Mouse (Mus musculus) midbrain, embryonic 13.5 days (tissue): ENCODE data around the gene Hivep1. TPM values are rescaled to one million over a fixed set of nuclear protein-coding genes. Genes with fewer than 3 reads are reported as not detected.

Experiments used
- ATAC-seq: fragments of 200-750 bp; cut with Nextera tagmentation; 2 replicates; pipeline ENCODE4 v1.8.0; 2017; ENCODE audit warnings: mild to moderate bottlenecking, moderate TSS enrichment, moderate library complexity
- H3K27ac ChIP-seq: fragments of 300-500 bp; sonication (generic); 2 replicates; pipeline ENCODE4 v1.5.1; 2015; ENCODE audit warnings: inconsistent platforms, mild to moderate bottlenecking, moderate library complexity
- H3K27me3 ChIP-seq: fragments of 300-500 bp; sonication (generic); 2 replicates; pipeline ENCODE4 v1.6.1; 2015; ENCODE audit warnings: mild to moderate bottlenecking, inconsistent platforms
- H3K36me3 ChIP-seq: fragments of 300-500 bp; sonication (generic); 2 replicates; pipeline ENCODE4 v1.6.1; 2015; ENCODE audit warnings: mild to moderate bottlenecking, inconsistent platforms
- H3K4me1 ChIP-seq: fragments of 300-500 bp; sonication (generic); replicated peaks from 2 replicates; pipeline ENCODE4 v1.6.1; 2015; ENCODE audit warnings: inconsistent platforms
- H3K4me2 ChIP-seq: fragments of 300-500 bp; sonication (generic); replicated peaks from 2 replicates; pipeline ENCODE4 v1.6.1; 2015; ENCODE audit warnings: moderate library complexity, mild to moderate bottlenecking, inconsistent platforms
- H3K4me3 ChIP-seq: fragments of 300-500 bp; sonication (generic); replicated peaks from 2 replicates; pipeline ENCODE4 v1.5.1; 2015; ENCODE audit warnings: mild to moderate bottlenecking, inconsistent platforms
- H3K9ac ChIP-seq: fragments of 300-500 bp; sonication (generic); replicated peaks from 2 replicates; pipeline ENCODE4 v1.6.1; 2015; ENCODE audit warnings: mild to moderate bottlenecking, inconsistent platforms
- H3K9me3 ChIP-seq: fragments of 300-500 bp; sonication (generic); 2 replicates; pipeline ENCODE4 v1.6.1; 2016; ENCODE audit warnings: mild to moderate bottlenecking, inconsistent platforms
- WGBS: fragments of 180-500 bp; shearing (Covaris S2); methylation state at CpG from one replicate; pipeline ENCODE4 v1.1.7; 2015; 5-methylcytosine and 5-hydroxymethylcytosine counted together
- polyA plus RNA-seq: library from polyadenylated mRNA; unstranded; fragments of >200 nt; fragmentation: Nextera tagmentation; extraction: Ambion mirVana; gene quantifications from 2 replicates; pipeline ENCODE4 v1.2.1, GENCODE M21; 2015

The Hivep1 gene
- polyA plus RNA-seq, 1 experiment from 2014 or later, result 20.5 TPM

GRCm38 (mm10) chr13:42121106-42121776, 69.4 kb downstream of the Hivep1 start:
- no peaks in the 10 kb centered on the region for H3K27me3 ChIP-seq
- no peak overlapping the region for H3K9ac ChIP-seq
- 0 out of 2 replicates have a peak, but pooled peaks cover 3% of the 10 kb centered on the region for H3K36me3 ChIP-seq
- 0 out of 2 replicates have a peak, but pooled peaks have one; percentile 20 for ATAC-seq
- no peaks in the 10 kb centered on the region for H3K9me3 ChIP-seq
- peaks cover 17% of the 10 kb centered on the region for H3K4me1 ChIP-seq
- H3K4me3 ChIP-seq, result no peak overlapping the region
- H3K4me2 ChIP-seq, result no peak overlapping the region
- 91% methylated on average over 5 of the region's 5 CpGs for WGBS
- H3K27ac ChIP-seq, result no peak overlapping the region

DNA sequence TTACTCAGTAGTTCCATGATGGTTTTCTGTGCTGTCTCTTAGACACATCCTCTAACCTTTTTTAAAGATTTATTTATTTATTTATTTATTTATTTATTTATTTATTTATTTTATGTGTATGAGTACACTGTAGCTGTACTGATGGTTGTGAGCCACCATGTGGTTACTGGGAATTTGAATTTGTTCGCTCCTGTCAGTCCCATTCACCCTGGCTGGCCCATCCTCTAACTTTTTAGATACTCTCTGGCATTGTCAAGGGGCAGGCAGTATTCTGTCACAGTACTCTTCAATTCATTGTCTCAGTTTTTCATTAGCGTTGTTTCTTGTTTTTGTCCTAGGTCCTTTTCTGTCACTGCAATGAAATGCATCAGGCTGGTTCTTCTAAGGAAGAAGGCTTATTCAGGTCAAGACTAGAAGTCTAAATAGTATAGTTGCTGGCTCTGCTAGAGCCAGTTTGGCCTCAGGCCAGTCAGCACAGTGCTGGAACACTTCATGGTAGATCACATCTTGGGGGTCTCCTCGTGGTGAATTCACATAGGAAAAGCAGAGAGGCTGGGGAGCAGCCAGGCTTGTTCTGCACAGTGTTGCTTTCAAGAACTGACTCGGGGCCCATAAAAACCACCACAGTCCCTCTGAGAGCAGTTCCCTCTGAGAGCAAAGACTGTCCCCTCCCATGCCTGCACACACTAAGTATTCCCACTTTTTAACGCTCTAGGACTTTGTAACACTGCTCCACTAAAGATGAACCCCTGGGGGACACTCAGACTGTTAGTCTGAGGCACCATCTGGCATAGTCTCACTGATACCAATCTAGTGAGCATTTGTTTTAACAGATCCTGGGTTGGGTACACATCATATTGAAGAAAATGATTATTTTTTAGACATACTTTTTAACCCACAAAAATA, 70.2 kb downstream of the Hivep1 start:
- peaks cover 17% of the 10 kb centered on the region for H3K4me1 ChIP-seq
- WGBS, result 81% methylated on average over 5 of the region's 5 CpGs
- no peak overlapping the region for H3K4me2 ChIP-seq
- no peak overlapping the region for H3K4me3 ChIP-seq
- H3K36me3 ChIP-seq, result 0 out of 2 replicates have a peak, but pooled peaks cover 3% of the 10 kb centered on the region
- no peaks in the 10 kb centered on the region for H3K27me3 ChIP-seq
- no peak overlapping the region for H3K27ac ChIP-seq
- no peak overlapping the region for H3K9ac ChIP-seq
- ATAC-seq, result no peak
- H3K9me3 ChIP-seq, result no peaks in the 10 kb centered on the region

GRCm38 (mm10) chr13:42144627-42145026, 92.8 kb downstream of the Hivep1 start:
- ATAC-seq, result no peak
- WGBS, result 73% methylated on average over 3 of the region's 3 CpGs

GRCm38 (mm10) chr13:42149328-42150071, 97.7 kb downstream of the Hivep1 start:
- Histone ChIP-seq H3K4me2 (peak overlapping the region; percentile 20), H3K36me3 (peaks cover 2% of the 10 kb centered on the region; the same call in 1 of the 2 replicates)

More at GRCm38 (mm10) chr13:42144627-42145026, 92.8 kb downstream of the Hivep1 start:
- no peak overlapping the region for H3K4me3 ChIP-seq
- no peaks in the 10 kb centered on the region for H3K27me3 ChIP-seq
- H3K36me3 ChIP-seq, result peaks cover 6% of the 10 kb centered on the region
- H3K4me2 ChIP-seq, result no peak overlapping the region
- H3K9me3 ChIP-seq, result no peaks in the 10 kb centered on the region
- H3K27ac ChIP-seq, result no peak overlapping the region
- H3K9ac ChIP-seq, result no peak overlapping the region
- H3K4me1 ChIP-seq, result peaks cover 23% of the 10 kb centered on the region

DNA sequence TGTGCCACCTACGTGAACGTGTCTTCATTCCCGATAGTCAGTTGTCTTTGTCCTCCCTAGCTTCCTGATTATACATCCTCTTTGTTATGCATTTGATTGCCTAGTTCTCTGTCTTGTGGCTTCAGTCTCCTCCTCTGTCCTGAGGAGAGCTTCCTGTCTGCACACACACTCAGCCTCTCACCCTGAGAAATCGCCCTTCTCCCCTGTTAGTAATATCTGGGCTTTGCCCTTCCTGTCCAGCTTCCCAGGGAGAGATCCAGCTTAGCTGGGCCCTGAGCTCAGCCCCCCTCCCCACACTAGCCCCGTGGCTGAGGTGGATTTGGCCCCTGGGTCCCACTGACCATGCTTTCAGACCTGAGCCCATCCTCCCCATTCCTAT, 98.2 kb downstream of the Hivep1 start:
- peak overlapping the region; percentile 59 for H3K9ac ChIP-seq
- H3K27me3 ChIP-seq, result no peaks in the 10 kb centered on the region
- WGBS, result 11% methylated on average over 5 of the region's 5 CpGs
- peaks cover 32% of the 10 kb centered on the region for H3K4me1 ChIP-seq
- no peak overlapping the region for H3K4me3 ChIP-seq
- peak; percentile 48 for ATAC-seq
- H3K4me2 ChIP-seq, result peak overlapping the region; percentile 20
- peak overlapping the region; percentile 87 for H3K27ac ChIP-seq
- peaks cover 8% of the 10 kb centered on the region for H3K36me3 ChIP-seq
- H3K9me3 ChIP-seq, result no peaks in the 10 kb centered on the region

More at GRCm38 (mm10) chr13:42149328-42150071, 97.7 kb downstream of the Hivep1 start:
- peak overlapping the region; percentile 59 for H3K9ac ChIP-seq
- no peaks in the 10 kb centered on the region for H3K9me3 ChIP-seq
- H3K4me3 ChIP-seq, result no peak overlapping the region
- H3K27me3 ChIP-seq, result no peaks in the 10 kb centered on the region
- H3K4me1 ChIP-seq, result peaks cover 32% of the 10 kb centered on the region
- peak overlapping the region; percentile 87 for H3K27ac ChIP-seq
- ATAC-seq, result peak; percentile 83
- WGBS, result 21% methylated on average over 9 of the region's 9 CpGs

GRCm38 (mm10) chr13:42150462-42151127, 98.8 kb downstream of the Hivep1 start:
- peaks cover 13% of the 10 kb centered on the region for H3K36me3 ChIP-seq
- no peak for ATAC-seq
- peak overlapping the region; percentile 59 for H3K9ac ChIP-seq
- H3K4me1 ChIP-seq, result peaks cover 32% of the 10 kb centered on the region
- peak overlapping the region; percentile 87 for H3K27ac ChIP-seq
- peak overlapping the region; percentile 20; the same call in 1 of the 2 replicates for H3K4me2 ChIP-seq
- H3K27me3 ChIP-seq, result no peaks in the 10 kb centered on the region
- no peak overlapping the region for H3K4me3 ChIP-seq
- 84% methylated on average over 9 of the region's 9 CpGs for WGBS
- no peaks in the 10 kb centered on the region for H3K9me3 ChIP-seq

DNA sequence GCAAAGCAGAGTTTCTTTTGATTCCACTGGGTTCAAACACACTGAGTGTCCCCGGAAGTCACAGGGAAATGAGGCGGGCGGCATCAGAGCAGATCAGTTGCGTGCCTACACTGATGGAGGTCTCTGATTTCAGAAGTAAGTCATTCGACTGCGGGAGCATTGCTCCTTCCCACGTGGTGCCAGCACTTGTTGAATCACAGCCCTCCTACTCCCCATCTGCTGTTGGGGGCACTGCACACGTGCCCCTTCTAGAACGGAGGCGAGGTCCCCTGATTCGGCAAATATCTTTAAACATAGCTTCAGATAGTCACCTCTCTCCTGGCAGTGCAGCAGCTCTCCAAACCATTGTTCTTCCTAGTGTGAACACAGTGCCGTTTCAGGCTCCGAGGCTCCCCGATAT, 106.4 kb downstream of the Hivep1 start:
- H3K4me2 ChIP-seq, result no peak overlapping the region
- no peaks in the 10 kb centered on the region; the same call in 1 of the 2 replicates for H3K4me1 ChIP-seq
- no peaks in the 10 kb centered on the region for H3K27me3 ChIP-seq
- no peak overlapping the region for H3K27ac ChIP-seq
- no peak overlapping the region for H3K9ac ChIP-seq
- H3K9me3 ChIP-seq, result no peaks in the 10 kb centered on the region
- 96% methylated on average over 14 of the region's 14 CpGs for WGBS
- peaks cover 61% of the 10 kb centered on the region for H3K36me3 ChIP-seq
- no peak overlapping the region for H3K4me3 ChIP-seq
- no peak for ATAC-seq

DNA sequence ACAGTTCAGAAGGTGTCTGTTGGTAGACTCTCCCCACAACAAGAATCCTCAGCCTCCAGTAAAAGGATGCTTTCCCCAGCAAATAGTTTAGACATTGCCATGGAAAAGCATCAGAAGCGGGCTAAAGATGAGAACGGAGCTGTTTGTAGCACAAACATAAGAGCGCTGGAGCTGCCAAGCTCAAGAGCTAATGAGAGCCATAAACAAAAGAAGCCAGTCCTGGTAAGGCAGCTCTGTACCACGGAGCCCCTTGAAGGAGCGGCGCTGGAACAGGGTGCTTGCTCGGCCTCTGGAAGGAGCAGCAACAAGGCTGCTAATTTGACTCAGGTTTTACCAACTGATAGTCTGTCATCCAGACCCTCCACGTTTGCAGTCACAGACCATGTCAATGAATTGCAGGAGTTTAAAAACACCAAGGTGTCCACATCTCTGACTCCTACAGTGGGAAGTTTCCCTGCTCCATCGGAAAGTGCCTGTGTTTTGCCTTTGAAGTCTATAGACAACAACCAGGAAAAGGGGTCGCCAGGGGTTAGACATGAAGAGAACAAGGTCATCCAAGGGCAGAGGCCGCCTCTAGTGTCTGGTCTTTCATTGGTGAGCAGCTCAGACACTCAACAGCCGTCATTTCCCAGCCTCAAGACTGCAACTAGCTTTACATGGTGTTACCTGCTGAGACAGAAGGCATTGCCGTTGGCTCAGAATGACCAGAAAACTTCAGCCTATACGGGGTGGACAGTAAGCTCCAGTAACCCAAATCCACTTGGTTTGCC, 107.8 kb downstream of the Hivep1 start:
- no peak overlapping the region for H3K9ac ChIP-seq
- 74% methylated on average over 14 of the region's 14 CpGs for WGBS
- H3K27ac ChIP-seq, result no peak overlapping the region
- H3K9me3 ChIP-seq, result no peaks in the 10 kb centered on the region
- H3K4me2 ChIP-seq, result no peak overlapping the region
- H3K36me3 ChIP-seq, result peaks cover 58% of the 10 kb centered on the region
- H3K27me3 ChIP-seq, result no peaks in the 10 kb centered on the region
- H3K4me3 ChIP-seq, result no peak overlapping the region
- no peak for ATAC-seq
- H3K4me1 ChIP-seq, result no peaks in the 10 kb centered on the region; the same call in 1 of the 2 replicates

DNA sequence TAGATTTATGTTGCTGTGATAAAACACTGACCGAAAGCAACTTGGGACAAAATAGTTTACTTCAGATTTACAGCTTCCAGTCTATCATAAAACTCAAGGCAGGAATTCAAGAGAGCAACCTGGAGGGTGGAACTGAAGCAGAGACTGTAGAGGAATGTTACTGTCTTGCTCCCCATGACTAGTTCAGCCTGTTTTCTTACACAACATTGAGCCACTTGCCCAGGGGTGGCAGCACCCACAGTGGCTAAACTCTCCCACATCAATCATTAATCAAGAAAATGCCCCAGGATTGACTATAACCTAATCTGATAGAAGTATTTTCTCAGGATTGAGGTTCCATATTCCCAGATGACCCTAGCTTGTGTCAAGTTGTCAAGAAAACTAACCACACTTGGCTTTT, 119.0 kb downstream of the Hivep1 start:
- H3K4me1 ChIP-seq, result no peaks in the 10 kb centered on the region
- H3K36me3 ChIP-seq, result peaks cover 45% of the 10 kb centered on the region
- no peak overlapping the region for H3K4me3 ChIP-seq
- no peak overlapping the region for H3K9ac ChIP-seq
- no peak overlapping the region for H3K4me2 ChIP-seq
- no peak overlapping the region for H3K27ac ChIP-seq
- no peak for ATAC-seq
- 97% methylated on average over 1 of the region's 1 CpGs for WGBS
- H3K27me3 ChIP-seq, result no peaks in the 10 kb centered on the region
- H3K9me3 ChIP-seq, result no peaks in the 10 kb centered on the region

- Histone ChIP-seq H3K36me3 (peaks cover 34% of the 10 kb centered on the region), H3K27me3 (no peaks in the 10 kb centered on the region), H3K27ac (no peak overlapping the region), H3K4me1 (no peaks in the 10 kb centered on the region), H3K9me3 (no peaks in the 10 kb centered on the region), H3K9ac (no peak overlapping the region), H3K4me2 (no peak overlapping the region), H3K4me3 (no peak overlapping the region)
- ATAC-seq, result no peak
- 23% methylated on average over 3 of the region's 3 CpGs for WGBS
Observed at GRCm38 (mm10) chr13:42174827-42175420, 123.1 kb downstream of the Hivep1 start.
